Mouse (Mus musculus): Measurements from ENCODE around the gene Cdk11b.

- TF ChIP-seq POLR2A (IDR thresholded peaks at IDR 0.05; ENCODE audit: low read depth, low read length), result no peak
- TF ChIP-seq CTCF (IDR thresholded peaks at IDR 0.05; ENCODE audit: extremely low read depth, insufficient read length, insufficient replicate concordance, low read depth, low read length), result no peak
These were observed 46.1 kb upstream of the Cdk11b start for GRCm38 (mm10) chr4:155578336-155579125.

All from small intestine, adult 2 months (tissue).